Mouse (Mus musculus) liver, embryonic 12.5 days (tissue): ENCODE measurements around the gene Tnfaip8l2. TPM values are rescaled to one million over a fixed set of nuclear protein-coding genes. Genes with fewer than 3 reads are reported as not detected.

Experiments used
- ATAC-seq: fragments of 200-750 bp; cut with Nextera tagmentation; 2 replicates; pipeline ENCODE4 v1.8.0; 2017; ENCODE audit warnings: moderate number of reproducible peaks, mild to moderate bottlenecking, moderate library complexity
- H3K27ac ChIP-seq: fragments of 300-500 bp; sonication (generic); 2 replicates; pipeline ENCODE4 v1.5.1; 2016; ENCODE audit warnings: mild to moderate bottlenecking
- H3K27me3 ChIP-seq: fragments of 300-500 bp; sonication (generic); replicated peaks from 2 replicates; pipeline ENCODE4 v1.6.1; 2016; ENCODE audit warnings: mild to moderate bottlenecking, moderate library complexity
- H3K36me3 ChIP-seq: fragments of 300-500 bp; sonication (generic); 2 replicates; pipeline ENCODE4 v1.6.1; 2016; ENCODE audit warnings: mild to moderate bottlenecking, moderate library complexity
- H3K4me1 ChIP-seq: fragments of 300-500 bp; sonication (generic); 2 replicates; pipeline ENCODE4 v1.6.1; 2016
- H3K4me2 ChIP-seq: fragments of 300-500 bp; sonication (generic); 2 replicates; pipeline ENCODE4 v1.6.1; 2016; ENCODE audit warnings: mild to moderate bottlenecking, moderate library complexity
- H3K4me3 ChIP-seq: fragments of 300-500 bp; sonication (generic); 2 replicates; pipeline ENCODE4 v1.5.1; 2016; ENCODE audit warnings: mild to moderate bottlenecking, moderate library complexity
- H3K9ac ChIP-seq: fragments of 300-500 bp; sonication (generic); 2 replicates; pipeline ENCODE4 v1.6.1; 2016; ENCODE audit warnings: mild to moderate bottlenecking, moderate library complexity
- H3K9me3 ChIP-seq: fragments of 300-500 bp; sonication (generic); replicated peaks from 2 replicates; pipeline ENCODE4 v1.6.1; 2016; ENCODE audit warnings: mild to moderate bottlenecking, moderate library complexity
- WGBS: fragments of 180-500 bp; shearing (Covaris S2); methylation state at CpG from one replicate; pipeline ENCODE4 v1.1.7; 2016; ENCODE audit not compliant: insufficient replicate concordance; 5-methylcytosine and 5-hydroxymethylcytosine counted together
- microRNA-seq: library from miRNA; unstranded; fragments of <30 nt; microRNA quantifications from one replicate; pipeline ENCODE4, GENCODE M21; 2017
- polyA plus RNA-seq: library from polyadenylated mRNA; unstranded; fragments of >200 nt; fragmentation: Nextera tagmentation; extraction: Ambion mirVana; gene quantifications from 2 replicates; pipeline ENCODE4 v1.2.1, GENCODE M21; 2016

The Tnfaip8l2 gene
- polyA plus RNA-seq, 1 experiment from 2014 or later: 5.1 TPM

DNA sequence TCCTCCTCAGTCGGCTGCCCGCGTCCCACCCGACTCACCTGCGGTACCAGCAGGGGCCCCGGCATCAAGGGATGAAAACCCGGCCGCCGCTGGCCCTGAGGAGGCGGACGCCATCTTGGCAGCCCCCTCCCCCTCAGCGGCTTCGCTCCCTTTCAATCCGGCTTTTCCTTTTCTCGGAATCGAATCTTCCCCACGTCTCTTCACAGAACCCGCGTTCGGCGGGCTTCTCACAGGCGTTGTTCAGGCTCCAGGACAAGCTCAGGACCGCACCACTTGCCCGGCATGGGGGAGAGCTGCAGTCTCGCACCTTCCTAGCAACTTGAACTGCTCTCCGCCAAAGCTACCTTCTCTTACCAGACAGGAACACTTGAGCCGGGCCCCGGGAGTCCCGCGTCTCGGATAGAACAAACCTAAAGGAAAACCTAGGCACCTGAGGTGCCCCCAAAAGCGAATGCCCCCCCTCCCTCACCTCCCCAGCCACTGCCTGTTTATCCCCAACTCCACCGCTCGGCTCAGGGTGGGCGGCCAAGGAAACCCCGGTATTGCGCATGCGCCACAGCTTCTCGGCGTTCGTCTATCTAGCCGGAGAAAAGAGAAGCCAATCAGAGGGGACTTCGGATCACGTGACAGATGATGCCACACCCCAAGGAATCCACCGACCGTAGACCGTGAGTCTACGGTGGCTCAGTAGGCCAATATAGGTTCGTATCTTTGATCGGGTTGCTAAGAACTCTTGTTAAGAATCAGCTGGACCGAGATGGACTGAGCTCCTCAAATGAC is 35.6 kb downstream of the Tnfaip8l2 start, which contains the start of gene Pip5k1a:
Gene Pip5k1a, minus strand, starts transcription at position 593 of the 780 bp plus-strand sequence.
- ATAC-seq: peak; percentile 83
- peaks cover 64% of the 10 kb centered on the region for H3K4me1 ChIP-seq
- H3K9ac ChIP-seq: peak within 1 kb of the TSS; percentile 89
- H3K27ac ChIP-seq: peak within 1 kb of the TSS; percentile 90
- peak within 1 kb of the TSS; percentile 91 for H3K4me3 ChIP-seq
- H3K36me3 ChIP-seq: peaks cover 17% of the 10 kb centered on the region
- no peaks in the 10 kb centered on the region for H3K9me3 ChIP-seq
- peak within 1 kb of the TSS; percentile 75 for H3K4me2 ChIP-seq
- under 1% methylated on average over 51 of the region's 51 CpGs for WGBS
- no peaks in the 10 kb centered on the region for H3K27me3 ChIP-seq

DNA sequence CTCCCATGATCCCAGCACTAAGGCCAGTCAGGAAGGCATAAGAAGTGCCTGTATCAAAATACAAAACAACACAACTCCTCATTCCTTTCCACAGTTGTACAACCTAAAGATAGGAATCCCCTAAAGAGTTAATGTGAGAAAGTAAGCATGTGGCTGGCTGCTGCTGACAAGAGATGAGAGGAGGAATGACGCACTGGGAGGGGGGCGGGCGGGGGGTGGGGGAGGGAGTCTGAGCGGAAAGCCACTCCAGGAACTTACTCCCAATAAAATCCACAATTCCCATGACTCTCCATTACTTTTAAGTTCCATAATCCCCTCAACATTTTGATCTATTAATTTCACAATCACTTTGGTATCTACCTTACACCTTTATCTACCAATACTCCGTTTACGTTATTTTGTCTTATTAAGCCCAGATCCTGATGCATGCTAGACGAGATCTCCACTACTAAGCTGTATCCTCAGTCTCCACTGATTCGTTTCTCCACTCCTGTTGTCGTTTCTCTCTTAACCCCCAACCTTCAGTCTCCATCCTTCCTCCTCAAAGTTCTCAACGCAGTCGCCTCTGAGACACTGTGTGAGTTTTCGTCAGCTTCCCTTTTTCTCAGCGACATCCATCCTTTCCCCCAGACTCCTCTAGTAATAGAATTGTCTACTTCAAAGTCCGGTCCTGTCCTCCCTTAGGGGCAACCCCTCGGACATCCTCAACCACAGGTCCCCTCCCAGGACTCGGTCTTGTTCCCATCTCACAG is 36.4 kb downstream of the Tnfaip8l2 start:
- H3K4me1 ChIP-seq: peaks cover 71% of the 10 kb centered on the region
- H3K9me3 ChIP-seq: no peaks in the 10 kb centered on the region
- no peaks in the 10 kb centered on the region for H3K27me3 ChIP-seq
- peak overlapping the region; percentile 90 for H3K27ac ChIP-seq
- peak overlapping the region; percentile 91 for H3K4me3 ChIP-seq
- H3K4me2 ChIP-seq: peak overlapping the region; percentile 74
- WGBS: under 1% methylated on average over 16 of the region's 16 CpGs
- peak overlapping the region; percentile 89 for H3K9ac ChIP-seq
- ATAC-seq: peak; percentile 33; the same call in 1 of the 2 replicates
- H3K36me3 ChIP-seq: peaks cover 25% of the 10 kb centered on the region

- 9% methylated on average over 4 of the region's 4 CpGs for WGBS
- Histone ChIP-seq H3K4me3 (peak overlapping the region; percentile 91), H3K27ac (peak overlapping the region; percentile 90), H3K4me1 (peaks cover 68% of the 10 kb centered on the region), H3K9ac (peak overlapping the region; percentile 89), H3K4me2 (peak overlapping the region; percentile 74), H3K36me3 (peaks cover 26% of the 10 kb centered on the region), H3K27me3 (no peaks in the 10 kb centered on the region), H3K9me3 (no peaks in the 10 kb centered on the region)
- ATAC-seq: no peak
These were observed 37.0 kb downstream of the Tnfaip8l2 start for GRCm38 (mm10) chr3:95105121-95105520.

GRCm38 (mm10) chr3:95100854-95101253 is 41.3 kb downstream of the Tnfaip8l2 start:
- no peak overlapping the region for H3K27ac ChIP-seq
- no peak overlapping the region for H3K4me2 ChIP-seq
- H3K36me3 ChIP-seq: peaks cover 57% of the 10 kb centered on the region
- WGBS: 25% methylated on average over 2 of the region's 2 CpGs
- no peaks in the 10 kb centered on the region for H3K27me3 ChIP-seq
- H3K4me1 ChIP-seq: peaks cover 51% of the 10 kb centered on the region
- no peak for ATAC-seq
- no peak overlapping the region for H3K4me3 ChIP-seq
- H3K9me3 ChIP-seq: no peaks in the 10 kb centered on the region
- no peak overlapping the region for H3K9ac ChIP-seq

Small RNAs within 50 kb of the gene (microRNA-seq; reads per million reads assigned to microRNA genes)
- not detected for gene Mir8099-1

Other genes starting within 250 kb of the Tnfaip8l2 start
- gene Selenbp1, start 209.3 kb downstream of the Tnfaip8l2 start, polyA plus RNA-seq: 53.9 and 54.0 TPM in 2 replicates
- 2.6 and 3.6 TPM in 2 replicates for gene Rfx5, start 188.3 kb downstream of the Tnfaip8l2 start, polyA plus RNA-seq
- 12.6 and 13.1 TPM in 2 replicates for gene Pi4kb, start 167.6 kb downstream of the Tnfaip8l2 start, polyA plus RNA-seq
- 12.6 and 14.4 TPM in 2 replicates for gene Zfp687, start 126.9 kb downstream of the Tnfaip8l2 start, polyA plus RNA-seq
- 216 and 229 TPM in 2 replicates for gene Psmd4, start 99.7 kb downstream of the Tnfaip8l2 start, polyA plus RNA-seq
- gene Pip5k1a, start 35.4 kb downstream of the Tnfaip8l2 start, polyA plus RNA-seq: 11.3 and 11.5 TPM in 2 replicates
- gene Vps72, start 31.3 kb downstream of the Tnfaip8l2 start, polyA plus RNA-seq: 53.7 and 56.2 TPM in 2 replicates
- gene Tmod4, start 17.9 kb downstream of the Tnfaip8l2 start, polyA plus RNA-seq: 0.19 and 0.51 TPM in 2 replicates
- gene Scnm1, start 8.3 kb downstream of the Tnfaip8l2 start, polyA plus RNA-seq: 38.2 and 39.7 TPM in 2 replicates
- gene Lysmd1, start 8.3 kb downstream of the Tnfaip8l2 start, polyA plus RNA-seq: 7.9 and 8.6 TPM in 2 replicates
- gene Sema6c, start 18.1 kb upstream of the Tnfaip8l2 start, polyA plus RNA-seq: 1.9 and 2.1 TPM in 2 replicates
- gene Gabpb2, start 75.6 kb upstream of the Tnfaip8l2 start, polyA plus RNA-seq: 11.0 and 11.4 TPM in 2 replicates
- gene Cdc42se1, start 86.4 kb upstream of the Tnfaip8l2 start, polyA plus RNA-seq: 59.6 and 60.9 TPM in 2 replicates
- 4.3 and 4.5 TPM in 2 replicates for gene Mllt11, start 89.8 kb upstream of the Tnfaip8l2 start, polyA plus RNA-seq
- gene Gm128, start 99.2 kb upstream of the Tnfaip8l2 start, polyA plus RNA-seq: 0.33 and 0.38 TPM in 2 replicates
- gene Bnipl, start 108.8 kb upstream of the Tnfaip8l2 start, polyA plus RNA-seq: not detected in 2 replicates
- gene Mindy1, start 139.0 kb upstream of the Tnfaip8l2 start, polyA plus RNA-seq: 18.8 and 22.5 TPM in 2 replicates
- gene Prune1, start 139.7 kb upstream of the Tnfaip8l2 start, polyA plus RNA-seq: 11.8 and 12.1 TPM in 2 replicates
- gene Anxa9, start 164.8 kb upstream of the Tnfaip8l2 start, polyA plus RNA-seq: 3.1 and 4.6 TPM in 2 replicates
- 134 and 135 TPM in 2 replicates for gene Cers2, start 172.4 kb upstream of the Tnfaip8l2 start, polyA plus RNA-seq
- gene Setdb1, start 214.8 kb upstream of the Tnfaip8l2 start, polyA plus RNA-seq: 31.0 and 31.6 TPM in 2 replicates